Mouse (Mus musculus): Measurements from ENCODE around the gene Fgf6. TPM values are rescaled to one million over a fixed set of nuclear protein-coding genes. Genes with fewer than 3 reads are reported as not detected.

Fgf6 gene
- total and polyA plus RNA-seq, 2 experiments from 2014 or later = not detected

DNA sequence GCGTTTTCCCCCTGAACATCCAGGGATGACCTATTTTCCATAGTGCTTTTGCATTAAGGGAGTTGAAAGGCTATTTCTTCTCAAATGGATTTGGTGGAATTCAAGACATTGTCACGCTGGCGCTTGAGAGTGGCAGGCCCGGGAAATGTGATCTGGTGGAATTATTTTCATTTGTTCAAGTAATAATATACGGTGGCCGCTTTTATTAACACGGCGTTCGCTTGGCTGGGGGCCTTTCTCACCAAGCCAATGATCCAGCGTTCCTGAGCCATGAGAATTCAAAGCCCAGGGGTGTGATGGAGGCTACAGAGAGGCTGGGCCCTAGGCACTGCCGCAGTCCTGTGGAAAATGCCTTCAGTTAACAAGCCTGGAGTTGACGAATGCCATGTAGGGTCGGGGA is 5.0 kb downstream of the Fgf6 start:
- Histone ChIP-seq H3K9ac (replicated peaks; ENCODE audit: low read depth, low read length) (no peak overlapping the region), H3K4me2 (ENCODE audit: low read depth, low read length) (no peak overlapping the region), H3K27me3 (ENCODE audit: control insufficient read depth, insufficient read depth, low read length) (peaks cover 7% of the 10 kb centered on the region; the same call in 1 of the 2 replicates), H3K27ac (ENCODE audit: low read depth) (no peak overlapping the region), H3K36me3 (replicated peaks; ENCODE audit: control insufficient read depth, insufficient read depth, low read length) (no peaks in the 10 kb centered on the region), H3K4me1 (ENCODE audit: control insufficient read depth, insufficient read depth) (peaks cover 6% of the 10 kb centered on the region; the same call in 1 of the 2 replicates), H3K9me3 (replicated peaks; ENCODE audit: control insufficient read depth, low read length) (no peaks in the 10 kb centered on the region), H3K4me3 (ENCODE audit: low read depth, low read length) (no peak overlapping the region)
- ATAC-seq (ENCODE audit: insufficient read depth, low read depth) (no peak), DNase-seq (ENCODE audit: low spot score) (no peak)
- WGBS = 39% methylated on average over 13 of the region's 13 CpGs
- TF ChIP-seq EP300 (IDR thresholded peaks at IDR 0.05; ENCODE audit: low read depth) (no peak), CTCF (IDR thresholded peaks at IDR 0.05; ENCODE audit: low read depth) (no peak)

- WGBS = 41% methylated on average over 7 of the region's 7 CpGs
- H3K4me3 ChIP-seq (ENCODE audit: low read depth, low read length) = no peak overlapping the region
- no peaks in the 10 kb centered on the region for H3K36me3 ChIP-seq (replicated peaks; ENCODE audit: control insufficient read depth, insufficient read depth, low read length)
- no peak overlapping the region for H3K9ac ChIP-seq (replicated peaks; ENCODE audit: low read depth, low read length)
- no peak for DNase-seq (ENCODE audit: low spot score)
- no peak for ATAC-seq (ENCODE audit: insufficient read depth, low read depth)
- H3K9me3 ChIP-seq (replicated peaks; ENCODE audit: control insufficient read depth, low read length) = no peaks in the 10 kb centered on the region
- no peak overlapping the region for H3K4me2 ChIP-seq (ENCODE audit: low read depth, low read length)
- H3K27me3 ChIP-seq (ENCODE audit: control insufficient read depth, insufficient read depth, low read length) = peaks cover 3% of the 10 kb centered on the region; the same call in 1 of the 2 replicates
- no peak overlapping the region for H3K27ac ChIP-seq (ENCODE audit: low read depth)
- H3K4me1 ChIP-seq (ENCODE audit: control insufficient read depth, insufficient read depth) = no peaks in the 10 kb centered on the region
- TF ChIP-seq CTCF (IDR thresholded peaks at IDR 0.05; ENCODE audit: low read depth) = no peak
- no peak for TF ChIP-seq EP300 (IDR thresholded peaks at IDR 0.05; ENCODE audit: low read depth)
Observed at GRCm38 (mm10) chr6:127024836-127025235, 9.4 kb downstream of the Fgf6 start.

DNA sequence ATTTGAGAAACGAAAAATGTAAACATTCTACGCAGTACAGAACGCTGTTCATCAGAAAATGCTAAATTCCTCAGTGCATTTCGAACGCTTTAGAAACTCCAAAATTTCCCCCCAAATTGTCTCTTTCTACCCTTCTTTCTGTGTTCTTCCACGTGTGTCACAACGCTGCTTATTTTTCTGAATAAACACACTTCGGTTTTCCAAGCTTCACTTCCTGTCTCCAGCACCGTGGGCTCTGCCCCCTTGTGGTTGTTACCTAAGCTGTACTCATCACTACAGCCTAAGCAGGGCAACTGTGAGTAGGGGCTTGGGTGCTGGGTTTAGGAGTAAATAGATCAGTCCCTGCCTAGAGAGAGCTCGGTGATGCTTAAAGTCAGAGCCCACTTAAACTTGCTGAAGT is 19.4 kb downstream of the Fgf6 start:
- Histone ChIP-seq H3K36me3 (replicated peaks; ENCODE audit: control insufficient read depth, insufficient read depth, low read length) (no peaks in the 10 kb centered on the region), H3K9me3 (replicated peaks; ENCODE audit: control insufficient read depth, low read length) (no peaks in the 10 kb centered on the region), H3K4me1 (ENCODE audit: control insufficient read depth, insufficient read depth) (no peaks in the 10 kb centered on the region), H3K9ac (replicated peaks; ENCODE audit: low read depth, low read length) (no peak overlapping the region), H3K27me3 (ENCODE audit: control insufficient read depth, insufficient read depth, low read length) (no peaks in the 10 kb centered on the region), H3K4me3 (ENCODE audit: low read depth, low read length) (peak overlapping the region; percentile 26; the same call in 1 of the 2 replicates), H3K27ac (ENCODE audit: low read depth) (no peak overlapping the region), H3K4me2 (ENCODE audit: low read depth, low read length) (peak overlapping the region; percentile 55)
- TF ChIP-seq CTCF (IDR thresholded peaks at IDR 0.05; ENCODE audit: low read depth) = peak; percentile 90
- no peak for TF ChIP-seq EP300 (IDR thresholded peaks at IDR 0.05; ENCODE audit: low read depth)
- ATAC-seq (ENCODE audit: insufficient read depth, low read depth) (peak; percentile 77; the same call in 1 of the 2 replicates), DNase-seq (ENCODE audit: low spot score) (peak; percentile 73)
- WGBS = 28% methylated on average over 10 of the region's 10 CpGs

- H3K9ac ChIP-seq (replicated peaks; ENCODE audit: low read depth, low read length) = no peak overlapping the region
- H3K4me2 ChIP-seq (ENCODE audit: low read depth, low read length) = no peak overlapping the region
- 18% methylated on average over 6 of the region's 6 CpGs for WGBS
- no peaks in the 10 kb centered on the region for H3K27me3 ChIP-seq (ENCODE audit: control insufficient read depth, insufficient read depth, low read length)
- TF ChIP-seq EP300 (IDR thresholded peaks at IDR 0.05; ENCODE audit: low read depth) (no peak), CTCF (IDR thresholded peaks at IDR 0.05; ENCODE audit: low read depth) (no peak)
- H3K4me3 ChIP-seq (ENCODE audit: low read depth, low read length) = no peak overlapping the region
- no peaks in the 10 kb centered on the region for H3K36me3 ChIP-seq (replicated peaks; ENCODE audit: control insufficient read depth, insufficient read depth, low read length)
- H3K27ac ChIP-seq (ENCODE audit: low read depth) = no peak overlapping the region
- ATAC-seq (ENCODE audit: insufficient read depth, low read depth) (no peak; the same call in 1 of the 2 replicates), DNase-seq (ENCODE audit: low spot score) (peak; percentile 37)
- no peaks in the 10 kb centered on the region for H3K9me3 ChIP-seq (replicated peaks; ENCODE audit: control insufficient read depth, low read length)
- 0 out of 2 replicates have a peak, but pooled peaks cover 3% of the 10 kb centered on the region for H3K4me1 ChIP-seq (ENCODE audit: control insufficient read depth, insufficient read depth)
Observed at GRCm38 (mm10) chr6:127044909-127045308, 29.5 kb downstream of the Fgf6 start.

GRCm38 (mm10) chr6:127050847-127051246 is 35.5 kb downstream of the Fgf6 start:
- no peak overlapping the region for H3K9ac ChIP-seq (replicated peaks; ENCODE audit: low read depth, low read length)
- no peaks in the 10 kb centered on the region for H3K36me3 ChIP-seq (replicated peaks; ENCODE audit: control insufficient read depth, insufficient read depth, low read length)
- no peaks in the 10 kb centered on the region for H3K27me3 ChIP-seq (ENCODE audit: control insufficient read depth, insufficient read depth, low read length)
- 69% methylated on average over 4 of the region's 4 CpGs for WGBS
- H3K27ac ChIP-seq (ENCODE audit: low read depth) = no peak overlapping the region
- H3K4me2 ChIP-seq (ENCODE audit: low read depth, low read length) = no peak overlapping the region
- ATAC-seq (ENCODE audit: insufficient read depth, low read depth) (no peak), DNase-seq (ENCODE audit: low spot score) (no peak)
- H3K4me3 ChIP-seq (ENCODE audit: low read depth, low read length) = no peak overlapping the region
- no peaks in the 10 kb centered on the region for H3K9me3 ChIP-seq (replicated peaks; ENCODE audit: control insufficient read depth, low read length)
- no peak for TF ChIP-seq CTCF (IDR thresholded peaks at IDR 0.05; ENCODE audit: low read depth)
- TF ChIP-seq EP300 (IDR thresholded peaks at IDR 0.05; ENCODE audit: low read depth) = no peak
- H3K4me1 ChIP-seq (ENCODE audit: control insufficient read depth, insufficient read depth) = no peaks in the 10 kb centered on the region

DNA sequence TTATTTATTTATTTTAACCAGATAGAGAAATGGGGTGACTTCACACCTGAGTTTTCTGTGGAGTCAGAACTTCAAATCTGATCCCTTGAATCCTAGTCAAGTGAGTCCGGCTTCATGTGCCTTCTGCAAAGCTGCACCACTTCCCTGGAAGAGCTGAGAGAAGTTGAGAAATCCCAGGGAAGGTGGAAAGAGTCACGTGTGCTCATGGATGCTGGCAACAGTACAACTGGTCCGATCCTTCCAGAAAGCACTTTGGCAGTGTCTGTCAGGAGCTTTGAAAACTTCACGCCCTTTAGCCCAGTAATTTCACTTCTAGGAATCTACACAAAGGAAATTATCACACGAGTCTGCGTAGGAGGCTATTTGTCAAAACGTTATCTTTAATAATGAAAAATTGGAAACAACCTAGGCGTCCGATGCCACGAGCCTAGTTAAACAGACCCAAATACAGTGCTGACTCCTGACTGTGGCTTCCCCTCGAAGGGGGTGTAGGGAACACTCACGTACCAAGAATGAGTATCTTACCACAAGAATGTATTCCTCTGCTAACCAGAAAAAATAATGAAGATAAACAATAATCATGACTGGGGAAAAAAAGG is 41.7 kb downstream of the Fgf6 start:
- Histone ChIP-seq H3K4me2 (ENCODE audit: low read depth, low read length) (no peak overlapping the region), H3K4me1 (ENCODE audit: control insufficient read depth, insufficient read depth) (no peaks in the 10 kb centered on the region), H3K4me3 (ENCODE audit: low read depth, low read length) (no peak overlapping the region), H3K9me3 (replicated peaks; ENCODE audit: control insufficient read depth, low read length) (no peaks in the 10 kb centered on the region), H3K27ac (ENCODE audit: low read depth) (no peak overlapping the region), H3K36me3 (replicated peaks; ENCODE audit: control insufficient read depth, insufficient read depth, low read length) (no peaks in the 10 kb centered on the region), H3K27me3 (ENCODE audit: control insufficient read depth, insufficient read depth, low read length) (no peaks in the 10 kb centered on the region), H3K9ac (replicated peaks; ENCODE audit: low read depth, low read length) (no peak overlapping the region)
- ATAC-seq (ENCODE audit: insufficient read depth, low read depth) (no peak), DNase-seq (ENCODE audit: low spot score) (peak; percentile 24)
- TF ChIP-seq EP300 (IDR thresholded peaks at IDR 0.05; ENCODE audit: low read depth) (no peak), CTCF (IDR thresholded peaks at IDR 0.05; ENCODE audit: low read depth) (no peak)
- WGBS = 55% methylated on average over 12 of the region's 12 CpGs
